Mouse (Mus musculus) activated CD4-positive, CD25-positive, alpha-beta regulatory T cell, adult 4 months (primary cell): ENCODE results near the gene Ptdss2. TPM values are rescaled to one million over a fixed set of nuclear protein-coding genes. Genes with fewer than 3 reads are reported as not detected.
A peak's percentile ranks its signal among the peaks of the same experiment; 100 is the strongest.

Source experiments
- ATAC-seq: one replicate; pipeline ENCODE4 v1.8.0; 2017
- polyA plus RNA-seq, 2 experiments: library from polyadenylated mRNA; unstranded; fragments of 100-300 nt; shearing (Covaris generic); gene quantifications; one replicate each; pipeline ENCODE4 v1.2.1; 2017

The Ptdss2 gene
- polyA plus RNA-seq, 2 experiments from 2014 or later: 5.2 to 5.3 TPM

DNA sequence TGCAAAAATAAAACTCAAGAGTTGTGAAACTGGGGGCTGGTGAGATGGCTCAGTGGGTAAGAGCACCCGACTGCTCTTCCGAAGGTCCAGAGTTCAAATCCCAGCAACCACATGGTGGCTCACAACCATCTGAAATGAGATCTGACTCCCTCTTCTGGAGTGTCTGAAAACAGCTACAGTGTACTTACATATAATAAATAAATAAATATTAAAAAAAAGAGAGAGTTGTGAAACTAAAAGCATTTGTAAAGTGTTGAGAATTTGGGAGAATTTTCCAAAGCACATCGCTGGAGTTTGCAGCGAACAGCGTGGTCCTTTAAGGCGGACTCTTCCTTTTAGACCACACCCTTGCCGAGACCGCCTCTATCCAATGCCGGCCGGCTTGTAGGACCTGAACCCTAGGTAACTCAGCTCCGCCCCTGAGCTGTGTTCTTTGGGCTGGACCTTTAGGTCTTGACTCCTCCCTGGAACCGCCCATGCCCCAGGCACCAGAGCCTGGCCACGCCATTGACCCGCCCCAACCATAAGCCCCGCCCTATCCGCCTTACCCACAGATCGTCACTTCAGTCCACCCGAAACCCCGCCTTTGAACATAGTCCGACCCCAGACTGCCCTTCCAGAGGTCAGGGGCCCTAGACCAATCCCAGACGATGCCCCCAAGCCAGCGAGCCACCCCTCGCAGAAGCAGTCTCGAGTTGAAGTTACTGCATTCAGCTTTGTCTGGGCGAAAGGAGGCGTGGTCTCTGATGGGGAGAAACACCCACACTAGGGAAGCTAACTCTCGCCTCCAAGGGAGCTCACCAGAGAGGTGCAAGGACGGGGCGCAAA lies 721 bp downstream of the Ptdss2 start:
- peak; percentile 97 for ATAC-seq

DNA sequence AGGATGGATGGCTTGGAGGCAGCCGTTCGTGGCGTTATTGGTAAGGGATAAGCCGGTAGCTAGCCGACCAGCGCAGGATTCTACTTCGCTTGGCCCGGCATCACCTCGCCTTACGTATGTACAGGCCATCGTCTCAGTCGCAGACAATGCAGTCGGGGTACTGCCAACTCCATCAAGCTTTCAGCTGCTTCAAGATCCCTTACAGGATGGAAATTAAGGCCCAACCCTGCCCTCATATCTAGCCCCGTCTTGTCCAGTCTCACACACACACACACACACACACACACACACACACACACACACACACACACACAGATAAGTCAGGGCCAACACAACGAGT lies 1.3 kb downstream of the Ptdss2 start:
- ATAC-seq: peak; percentile 1

DNA sequence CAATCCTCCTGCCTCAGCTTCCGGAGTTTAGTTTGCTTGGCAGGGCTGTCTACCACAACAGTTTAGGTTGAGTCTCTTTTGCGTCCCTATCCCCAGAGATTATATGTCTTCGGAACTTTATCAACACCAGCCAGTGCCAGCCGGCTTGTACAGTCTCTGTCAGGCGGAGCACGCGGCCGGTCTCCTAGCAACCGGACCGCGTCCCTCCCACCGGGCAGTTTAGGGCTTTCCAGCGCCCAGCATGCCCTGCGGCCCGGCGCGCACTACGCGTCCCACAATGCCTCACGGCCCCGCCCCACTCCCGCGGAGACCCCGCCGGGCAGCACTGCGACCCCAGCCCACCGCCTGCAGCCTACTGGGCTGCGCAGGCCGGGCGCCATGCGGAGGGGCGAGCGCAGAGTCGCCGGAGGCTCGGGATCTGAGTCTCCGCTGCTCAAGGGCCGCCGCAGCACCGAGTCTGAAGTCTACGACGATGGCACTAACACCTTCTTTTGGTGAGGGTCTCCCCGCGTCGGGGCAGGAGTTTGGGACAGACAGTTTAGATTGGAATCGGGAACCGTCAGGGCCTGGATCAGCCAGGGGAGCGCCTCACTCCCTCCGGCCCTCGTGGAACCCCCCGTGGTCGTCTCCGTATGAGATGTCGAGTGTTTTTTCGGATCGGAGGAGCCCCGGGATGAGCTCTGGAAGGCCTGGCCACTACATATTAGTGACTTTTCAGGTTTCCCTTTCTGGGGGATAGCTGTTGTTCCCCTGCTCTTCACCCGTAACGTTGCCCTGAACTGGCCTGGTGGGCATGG lies 9.0 kb downstream of the Ptdss2 start:
- peak; percentile 98 for ATAC-seq

DNA sequence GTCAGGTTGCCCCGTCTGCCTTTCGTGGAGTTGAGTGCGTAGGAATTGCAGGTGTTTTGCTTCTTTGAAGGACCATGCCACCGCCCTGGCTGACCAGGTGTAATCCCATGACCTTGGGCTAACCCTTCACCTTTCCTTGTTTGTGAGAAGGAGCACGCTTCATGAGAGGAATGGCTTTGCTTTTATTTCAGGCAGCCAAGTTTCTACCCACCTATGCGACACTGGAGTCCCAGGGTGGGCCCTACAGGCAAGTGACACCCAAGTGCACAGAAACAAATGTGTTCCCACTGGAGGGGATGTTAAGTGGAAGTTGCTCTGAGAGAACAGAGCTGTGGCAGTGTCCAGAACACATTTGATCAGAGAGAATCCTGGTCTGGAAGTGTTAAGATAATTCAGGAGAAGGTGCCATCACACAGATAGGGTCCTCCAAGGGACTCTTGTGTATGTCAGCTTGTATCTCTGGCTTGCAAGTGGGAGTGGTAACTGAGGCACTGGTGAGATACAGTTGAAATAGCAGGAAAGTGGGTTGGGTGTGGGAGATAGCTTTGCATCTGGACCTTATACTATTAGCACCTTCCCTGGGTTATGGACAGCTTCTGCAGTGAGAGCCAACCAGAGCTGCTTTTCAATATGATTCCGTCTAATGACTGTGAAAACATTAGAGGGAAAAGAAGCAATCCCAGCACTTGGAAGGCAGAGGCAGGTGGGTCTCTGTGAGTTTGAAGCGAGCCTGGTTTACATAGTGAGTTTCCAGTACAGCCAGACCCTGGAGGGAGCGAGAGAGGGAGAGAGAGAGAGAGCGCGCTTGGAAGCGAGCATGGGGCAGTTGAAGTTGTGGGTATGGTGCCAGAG lies 9.9 kb downstream of the Ptdss2 start:
- no peak for ATAC-seq

DNA sequence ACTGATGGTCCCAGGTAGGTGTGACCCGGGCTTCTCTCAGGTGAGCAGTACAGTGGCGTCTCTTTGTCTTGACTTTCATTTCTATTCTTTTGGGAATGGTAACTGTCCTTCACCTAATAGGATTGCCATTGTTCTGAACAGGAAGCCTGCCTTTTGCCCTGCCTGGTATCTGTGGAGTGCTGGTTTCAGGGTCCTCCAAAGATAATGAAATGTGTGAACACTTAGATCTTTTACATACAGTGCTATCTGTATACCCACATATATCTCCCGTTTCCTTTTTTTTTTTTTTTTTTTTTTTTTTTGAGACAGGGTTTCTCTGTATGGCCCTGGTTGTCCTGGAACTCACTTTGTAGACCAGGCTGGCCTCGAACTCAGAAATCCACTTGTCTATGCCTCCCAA lies 19.1 kb downstream of the Ptdss2 start:
- no peak for ATAC-seq

DNA sequence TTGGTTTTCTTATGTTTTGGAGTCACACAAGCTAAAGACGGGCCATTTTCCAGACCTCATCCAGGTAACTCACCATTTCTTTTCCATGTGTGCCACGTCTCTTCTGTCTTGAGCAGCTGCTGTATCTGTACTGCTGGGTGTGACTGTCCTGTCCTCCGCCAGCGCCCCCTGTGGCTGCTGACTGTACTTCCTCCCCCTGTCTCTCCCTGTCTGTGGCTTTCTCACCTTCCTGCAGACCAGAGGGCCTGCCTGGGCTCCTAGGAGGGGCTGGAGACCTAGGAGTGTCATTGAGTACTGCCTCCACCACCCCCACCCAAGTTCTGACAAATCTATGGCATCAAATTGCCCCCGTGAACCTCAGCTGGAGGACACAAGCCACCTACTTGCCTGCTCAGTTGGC lies 20.9 kb downstream of the Ptdss2 start:
- peak; percentile 65 for ATAC-seq

DNA sequence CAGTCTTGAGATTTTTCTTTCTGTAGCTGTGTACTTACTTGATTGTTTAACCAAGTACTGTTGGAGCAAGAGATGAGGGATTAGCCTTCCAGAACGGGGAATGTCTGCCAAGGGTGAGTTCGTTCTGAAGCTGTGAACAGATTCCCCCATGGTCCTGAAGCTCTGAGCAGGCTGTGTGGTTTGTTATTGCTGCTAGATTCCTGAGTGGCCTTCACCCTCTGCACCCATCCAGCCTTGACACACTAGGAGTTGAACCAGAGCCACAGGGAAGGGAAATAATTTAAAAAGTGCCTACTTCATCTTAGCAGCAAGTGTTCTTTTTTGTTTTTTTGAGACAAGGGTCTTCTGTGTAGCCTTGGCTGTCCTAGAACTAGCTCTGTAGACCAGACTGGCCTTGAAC lies 21.7 kb downstream of the Ptdss2 start:
- no peak for ATAC-seq

DNA sequence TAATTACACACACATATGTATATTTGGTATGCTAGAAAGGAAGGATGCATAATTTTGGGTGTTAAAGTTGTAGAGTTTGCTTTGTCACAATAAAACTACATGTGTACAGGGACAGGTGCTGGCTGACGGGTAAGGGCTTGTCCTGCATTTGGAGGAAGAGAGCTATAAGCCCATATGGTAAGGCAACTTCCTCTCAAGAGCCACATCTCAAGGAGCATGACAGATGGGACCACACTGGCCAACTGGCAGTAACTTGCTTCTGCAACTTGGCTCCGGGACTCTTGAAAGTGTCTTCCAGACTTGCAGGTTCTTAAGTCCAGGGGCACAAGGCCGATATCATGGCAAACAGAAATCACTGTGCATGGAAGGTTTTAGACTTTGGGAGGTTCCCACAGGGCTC lies 22.5 kb downstream of the Ptdss2 start:
- ATAC-seq: no peak

DNA sequence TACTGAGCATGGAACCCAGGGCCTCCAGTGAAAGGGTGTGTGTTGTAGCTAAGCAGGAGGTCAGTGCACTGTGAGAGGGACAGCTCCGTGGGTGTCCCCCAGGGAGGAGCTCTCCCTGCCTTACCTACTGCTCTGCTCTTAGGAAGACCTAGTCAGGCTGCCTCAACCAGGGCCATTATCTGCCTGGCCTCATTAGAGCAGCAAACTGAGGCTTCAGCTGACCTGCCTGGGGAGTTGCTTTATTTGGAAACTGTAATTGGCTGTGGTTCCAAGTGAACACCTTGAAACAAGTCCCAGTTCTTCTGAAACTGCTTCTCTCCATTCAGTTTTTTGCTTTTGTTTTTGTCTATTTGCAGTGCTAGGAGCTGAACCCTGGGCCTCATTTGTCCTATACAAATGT lies 23.2 kb downstream of the Ptdss2 start:
- no peak for ATAC-seq

DNA sequence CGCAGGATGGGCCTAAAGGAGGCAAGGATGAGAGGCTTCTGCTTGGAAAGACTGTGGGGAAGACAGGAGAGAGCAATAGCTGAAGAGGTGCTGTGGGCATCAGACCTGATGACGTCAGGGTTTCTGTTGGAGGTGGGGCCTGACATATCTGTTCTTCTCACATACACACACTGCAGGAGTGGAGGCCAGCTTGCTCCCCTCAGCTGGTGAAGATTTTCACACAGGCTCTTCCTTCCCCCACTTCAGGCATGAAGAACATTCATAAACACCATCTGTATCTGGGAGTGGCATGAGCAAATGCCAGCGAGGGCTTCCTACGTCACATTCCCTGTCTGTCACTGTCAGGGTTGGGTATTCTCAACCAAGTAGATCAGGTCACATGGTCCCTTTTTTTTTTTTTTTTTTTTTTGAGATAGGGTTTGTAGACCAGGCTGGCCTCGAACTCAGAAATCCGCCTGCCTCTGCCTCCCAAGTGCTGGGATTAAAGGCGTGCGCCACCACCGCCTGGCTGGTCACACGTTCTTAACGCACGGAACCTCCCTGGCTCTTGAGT lies 23.9 kb downstream of the Ptdss2 start:
- ATAC-seq: no peak

DNA sequence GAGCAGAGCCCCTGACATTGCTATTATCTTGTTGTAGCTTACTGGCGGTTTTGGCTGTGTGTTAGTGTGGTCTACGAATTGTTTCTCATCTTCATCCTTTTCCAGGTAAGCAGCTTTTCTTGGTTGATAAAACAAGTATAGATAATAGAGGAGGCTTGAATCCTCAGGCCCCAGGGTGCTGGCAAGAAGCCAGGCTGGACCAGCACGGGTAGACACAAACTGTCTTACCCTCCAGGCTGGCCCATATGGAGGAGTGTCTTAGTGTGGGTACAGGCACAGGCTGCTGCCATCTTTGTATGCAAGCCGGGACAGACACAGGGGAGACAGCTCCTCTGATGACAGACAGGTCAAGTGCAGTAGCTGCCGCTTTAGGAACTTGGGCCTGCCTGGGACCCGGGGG lies 24.9 kb downstream of the Ptdss2 start:
- no peak for ATAC-seq

DNA sequence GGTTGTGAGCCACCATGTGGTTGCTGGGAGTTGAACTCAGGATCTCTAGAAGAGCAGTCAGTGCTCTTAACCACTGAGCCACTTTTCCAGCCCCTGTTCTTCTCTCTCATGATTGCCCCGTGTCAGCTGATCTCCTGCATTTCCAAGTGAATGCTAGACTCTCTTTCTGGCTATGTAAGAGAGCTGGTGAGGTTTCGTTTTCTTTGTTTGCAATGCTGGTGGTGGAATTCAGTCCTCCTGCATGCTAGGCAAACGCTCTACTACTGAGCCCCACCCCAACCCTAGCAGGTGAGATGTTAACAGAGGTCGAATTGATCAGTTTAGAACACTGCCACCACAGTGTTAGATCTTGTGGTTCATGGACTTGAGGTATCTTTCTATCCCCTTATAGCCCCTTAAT lies 26.5 kb downstream of the Ptdss2 start:
- ATAC-seq: no peak

DNA sequence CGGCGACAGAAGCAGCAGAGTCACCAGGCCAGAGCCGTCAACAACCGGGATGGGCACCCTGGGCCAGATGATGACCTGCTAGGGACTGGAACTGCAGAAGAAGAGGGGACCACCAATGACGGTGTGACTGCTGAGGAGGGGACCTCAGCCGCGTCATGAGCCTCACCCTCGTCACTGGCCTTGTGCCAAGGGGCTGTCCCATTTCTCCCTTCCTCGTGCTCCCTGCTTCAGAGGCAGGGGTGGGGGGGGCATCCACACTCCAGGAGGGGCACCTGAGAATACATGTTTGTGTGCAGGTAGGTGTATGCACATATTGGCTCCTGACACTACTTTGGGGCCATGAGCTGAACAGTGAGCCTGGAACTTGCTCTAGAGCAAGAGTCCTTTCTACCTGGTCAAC lies 33.2 kb downstream of the Ptdss2 start:
- ATAC-seq: no peak

DNA sequence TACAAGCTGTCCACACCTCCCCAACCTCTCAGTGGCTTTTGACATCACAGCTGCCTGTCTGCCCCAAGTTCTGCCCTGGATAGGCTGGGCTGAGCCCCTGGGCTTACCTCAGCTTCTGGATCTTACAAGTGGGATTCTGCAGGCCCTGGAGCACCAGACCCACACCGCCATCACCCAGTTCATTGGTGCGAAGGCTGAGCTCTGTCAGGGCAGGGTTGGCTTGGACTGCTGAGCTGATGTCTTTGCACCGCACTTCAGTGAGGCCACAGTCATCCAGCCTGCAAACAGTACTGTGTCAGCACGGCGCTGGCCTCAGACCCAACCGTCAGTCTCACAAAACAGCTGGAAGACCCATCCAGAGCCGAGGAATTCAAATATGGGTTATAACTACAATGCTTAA lies 42.2 kb downstream of the Ptdss2 start:
- no peak for ATAC-seq

DNA sequence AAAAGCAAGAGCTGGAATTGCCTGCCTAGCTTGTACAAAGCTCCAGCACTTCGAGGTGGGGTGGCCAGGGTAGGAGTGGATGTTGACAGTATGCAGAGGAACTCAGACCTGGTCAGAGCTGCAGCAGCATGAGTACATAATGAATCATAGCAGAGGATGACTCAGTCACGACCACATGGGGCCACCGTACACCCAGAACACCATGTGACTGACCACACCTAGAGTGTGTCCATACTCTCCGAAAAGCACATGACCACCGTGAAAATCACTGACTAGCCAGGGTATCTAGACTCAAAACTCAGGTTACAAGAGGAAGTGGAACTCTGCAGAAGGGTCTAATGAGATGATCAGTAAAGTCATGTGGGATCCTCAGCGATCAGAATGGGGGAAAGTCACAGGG lies 42.7 kb downstream of the Ptdss2 start:
- no peak for ATAC-seq

DNA sequence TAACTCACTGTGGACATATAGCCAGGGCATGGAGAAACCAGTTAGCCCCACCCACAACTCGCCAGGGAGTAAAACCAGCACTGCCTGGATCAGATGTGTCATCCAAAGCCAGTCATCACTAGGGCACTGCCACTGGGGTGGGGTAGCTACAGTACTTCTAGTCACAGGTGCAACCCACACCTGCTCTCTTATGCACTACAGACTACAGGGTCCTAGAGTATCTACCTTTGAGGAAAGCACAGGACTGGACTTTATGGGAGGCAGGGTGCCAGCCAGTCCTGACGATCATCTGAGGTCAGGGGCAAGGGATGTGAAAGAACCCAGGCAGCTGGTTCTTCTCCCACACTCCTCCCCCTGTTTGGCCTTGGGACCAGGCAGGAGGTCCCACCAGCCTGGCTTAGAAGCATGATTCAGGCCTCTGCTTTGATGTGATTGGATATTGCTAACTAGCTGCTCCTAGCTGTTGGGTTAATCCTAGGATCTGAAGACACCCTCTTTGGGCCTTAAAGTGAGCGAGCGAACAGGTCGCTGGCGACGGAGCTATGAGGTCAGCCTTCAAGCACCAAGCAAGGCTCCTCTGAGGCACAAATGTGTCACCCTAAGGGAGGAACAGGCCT lies 45.8 kb downstream of the Ptdss2 start:
- ATAC-seq: no peak

DNA sequence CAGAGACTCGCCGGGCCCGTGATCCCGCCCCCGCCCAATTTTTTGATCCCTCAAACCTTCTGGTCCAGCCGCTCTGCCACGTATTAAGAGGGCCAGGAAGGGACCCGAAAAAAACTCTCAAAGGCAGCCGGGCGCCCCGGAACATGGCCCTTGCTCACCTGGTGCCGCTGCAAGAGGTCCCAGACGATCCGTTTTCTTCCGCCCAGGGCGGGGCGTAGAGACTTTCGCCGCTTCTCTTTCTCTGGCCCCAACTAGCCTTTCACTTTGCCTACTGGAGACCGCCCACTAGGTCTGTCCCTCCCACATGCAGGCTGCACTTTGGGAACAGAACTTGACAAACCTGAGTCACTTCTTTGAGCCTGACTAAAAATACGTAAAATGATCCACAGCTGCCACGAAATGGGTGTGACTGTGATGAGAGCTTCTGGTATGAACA lies 46.4 kb downstream of the Ptdss2 start:
- no peak for ATAC-seq

DNA sequence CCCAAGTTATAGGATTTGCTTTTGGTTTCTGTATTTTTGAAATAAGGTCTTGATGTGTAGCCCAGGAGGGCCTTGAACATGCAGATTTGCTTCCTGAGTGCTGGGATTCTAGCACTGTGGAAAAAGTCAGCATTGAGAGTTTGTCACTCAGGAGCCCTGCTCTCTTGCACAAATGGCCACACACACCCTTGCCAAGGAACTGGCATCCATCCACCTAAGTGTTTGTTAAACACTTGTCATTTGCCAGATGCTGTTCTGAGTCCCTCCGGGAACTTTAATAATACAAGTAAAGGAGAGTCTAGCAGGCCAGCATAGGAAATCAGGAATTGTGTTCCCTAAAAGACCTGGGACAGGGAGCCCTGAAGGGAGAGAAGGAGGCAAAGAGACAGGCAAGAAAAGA lies 47.1 kb downstream of the Ptdss2 start:
- ATAC-seq: no peak

DNA sequence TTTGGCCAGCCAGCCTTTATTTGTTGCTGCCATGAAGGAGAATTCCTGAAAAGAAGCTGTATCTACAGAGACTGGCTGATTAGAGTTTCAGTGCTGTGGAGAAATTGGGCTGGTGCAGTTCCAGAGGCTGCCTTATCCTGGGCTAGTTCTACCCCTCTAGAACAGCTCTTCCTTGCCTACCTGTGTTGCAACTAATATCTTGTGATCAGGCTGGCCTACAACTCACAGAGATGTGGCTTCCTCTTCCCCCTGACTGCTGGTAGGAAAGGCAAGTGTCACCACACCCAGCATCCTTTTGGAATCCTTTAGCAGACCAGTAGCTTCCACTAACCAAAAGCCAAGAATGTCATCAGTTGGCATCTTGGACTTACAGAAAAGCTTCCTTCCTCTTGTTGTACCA lies 47.7 kb downstream of the Ptdss2 start:
- no peak for ATAC-seq

DNA sequence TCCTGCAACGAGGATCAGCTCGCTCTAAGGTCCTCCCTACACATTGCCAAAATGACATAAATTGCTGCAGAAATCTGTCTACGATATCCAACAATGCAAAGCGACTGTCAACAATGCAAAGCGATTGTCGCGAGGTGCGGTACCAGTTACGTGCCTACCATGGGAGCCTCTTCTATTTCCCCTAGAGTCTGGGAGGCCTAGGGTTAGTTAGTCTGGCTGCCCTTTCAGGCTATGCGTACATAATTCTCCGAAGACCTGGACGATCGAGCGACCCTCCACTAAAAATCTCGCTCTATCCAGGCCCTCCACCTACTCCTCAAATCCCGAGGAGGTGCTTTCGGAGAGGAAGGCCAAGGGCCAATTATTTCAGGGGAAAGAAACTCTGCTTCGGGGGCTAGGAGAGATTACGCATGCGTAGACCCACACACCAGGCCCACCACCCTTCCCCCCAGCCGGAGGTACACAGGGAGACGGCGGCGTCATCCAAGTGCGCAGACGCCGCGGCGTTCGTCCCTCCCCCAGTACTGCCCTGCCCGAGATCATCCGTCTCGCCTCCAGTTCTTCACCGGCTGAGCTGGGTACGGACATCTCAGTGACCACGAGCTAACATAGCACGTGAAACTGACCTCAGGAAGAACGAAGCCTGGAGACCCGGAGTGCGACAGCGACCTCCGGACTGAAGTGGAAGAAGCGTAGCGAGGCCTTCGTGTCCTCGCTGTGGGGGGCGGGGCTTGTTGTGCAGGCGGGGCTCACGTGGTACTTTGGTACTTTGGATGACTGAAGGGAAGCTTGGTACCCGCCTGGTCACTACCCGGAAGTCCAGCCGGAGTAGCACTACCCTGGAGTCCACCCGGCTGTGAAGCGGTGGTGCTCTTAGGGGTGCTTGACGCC lies 50.2 kb downstream of the Ptdss2 start, which contains the start of gene Rnh1:
Rnh1 (minus strand) TSS at position 742 of the 891 bp plus-strand sequence.
- ATAC-seq: peak; percentile 81

DNA sequence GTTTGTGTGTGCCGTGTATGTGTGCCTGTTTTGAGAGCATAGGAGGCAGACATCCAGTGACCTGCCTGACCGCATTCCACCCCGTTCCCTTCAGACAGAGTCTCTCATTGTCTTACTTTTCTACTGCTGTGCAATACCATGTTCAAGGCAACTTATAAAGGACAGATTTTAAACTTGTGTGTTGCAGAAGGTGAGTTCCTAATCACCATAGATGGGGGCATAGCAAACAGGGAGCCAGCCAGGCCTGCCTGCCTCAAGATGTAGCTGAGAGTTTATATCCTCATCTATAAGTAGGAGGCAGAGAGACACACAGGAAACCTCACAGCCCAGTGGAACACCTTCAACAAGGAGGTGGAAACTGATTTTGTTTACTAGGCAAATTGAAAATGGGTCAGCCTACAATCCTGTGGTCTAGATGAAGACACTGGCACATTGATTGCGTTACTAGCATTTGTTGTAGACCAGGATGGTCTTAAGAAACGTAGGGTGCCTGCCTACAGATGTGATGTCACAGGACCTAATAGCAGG lies 51.2 kb downstream of the Ptdss2 start:
- ATAC-seq: peak; percentile 19
